Mouse (Mus musculus) left cerebral cortex, adult 18-20 months (tissue): Measurements from ENCODE around the gene Kcnh1. TPM values are rescaled to one million over a fixed set of nuclear protein-coding genes. Genes with fewer than 3 reads are reported as not detected.

ENCODE experiments used
- DNase-seq, 2 experiments: peaks; one replicate each; pipeline ENCODE4 v3.0.0; 2021 to 2022; ENCODE audit warnings: low spot score in 2 of 2, mixed read lengths in 1 of 2
- total RNA-seq, 2 experiments: library from RNA; stranded (reverse); gene quantifications; 2 replicates each; pipeline ENCODE4 v1.2.3; 2021

The Kcnh1 gene
- total RNA-seq, 2 experiments from 2014 or later, result 63.8 to 73.9 TPM

DNA sequence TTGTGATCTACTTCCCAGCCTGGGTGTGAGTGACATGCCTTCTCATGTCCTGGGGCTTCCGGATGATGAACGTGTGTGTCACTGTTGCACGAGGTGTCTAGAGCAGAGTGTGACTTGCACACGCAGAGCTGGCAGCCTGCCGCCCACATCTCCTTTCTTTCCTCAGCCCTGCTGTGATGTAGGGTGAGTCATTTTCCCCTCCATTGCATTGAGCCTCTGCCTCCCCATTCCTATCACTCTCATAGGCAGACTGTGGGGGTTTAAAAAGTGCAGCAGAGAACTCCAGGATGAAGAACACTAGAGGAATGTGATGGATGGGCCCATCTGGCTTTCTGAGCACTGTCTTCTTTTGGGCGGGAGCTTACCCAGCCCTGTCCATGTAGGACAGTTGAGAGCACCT lies 76.4 kb downstream of the Kcnh1 start:
- DNase-seq, result peak; percentile 69 to 76

DNA sequence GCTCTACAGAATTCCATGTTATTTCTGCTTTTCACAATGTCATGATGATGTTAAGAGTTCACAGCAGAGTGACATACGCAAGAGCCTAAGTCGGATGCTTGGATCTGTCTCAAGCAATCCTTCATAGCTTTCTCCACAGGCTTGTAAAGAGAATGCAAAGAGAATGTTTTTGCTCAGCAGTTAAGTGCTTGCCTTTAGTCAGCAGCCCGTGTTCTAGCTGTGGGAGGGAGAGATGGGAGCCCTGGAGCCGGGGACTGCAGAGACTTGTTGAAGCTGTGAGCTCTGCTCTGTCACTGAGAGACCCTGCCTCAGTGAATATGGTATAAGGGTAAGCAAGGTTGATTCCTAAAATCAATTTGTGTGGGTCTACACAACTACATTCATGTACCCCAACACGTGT lies 78.3 kb downstream of the Kcnh1 start:
- DNase-seq, result no peak

DNA sequence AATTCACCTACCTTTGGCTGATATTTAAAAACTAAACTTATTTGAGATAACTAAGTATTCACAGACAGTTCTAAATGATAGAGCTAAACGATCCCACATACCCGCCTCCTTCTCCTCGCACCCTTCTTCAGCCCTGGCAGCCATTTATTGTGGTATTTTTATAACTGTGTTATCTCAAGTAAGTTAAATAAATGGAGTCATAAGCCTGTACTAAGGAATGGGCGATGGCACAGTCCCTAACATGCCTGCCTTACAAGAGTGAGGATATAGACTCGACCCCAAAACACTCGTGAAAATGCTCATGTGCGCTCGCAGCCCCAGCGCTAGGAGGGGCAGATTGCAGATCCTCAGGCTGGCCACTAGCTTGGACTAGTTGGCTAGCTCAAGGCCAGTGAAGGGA lies 79.3 kb downstream of the Kcnh1 start:
- no peak for DNase-seq

DNA sequence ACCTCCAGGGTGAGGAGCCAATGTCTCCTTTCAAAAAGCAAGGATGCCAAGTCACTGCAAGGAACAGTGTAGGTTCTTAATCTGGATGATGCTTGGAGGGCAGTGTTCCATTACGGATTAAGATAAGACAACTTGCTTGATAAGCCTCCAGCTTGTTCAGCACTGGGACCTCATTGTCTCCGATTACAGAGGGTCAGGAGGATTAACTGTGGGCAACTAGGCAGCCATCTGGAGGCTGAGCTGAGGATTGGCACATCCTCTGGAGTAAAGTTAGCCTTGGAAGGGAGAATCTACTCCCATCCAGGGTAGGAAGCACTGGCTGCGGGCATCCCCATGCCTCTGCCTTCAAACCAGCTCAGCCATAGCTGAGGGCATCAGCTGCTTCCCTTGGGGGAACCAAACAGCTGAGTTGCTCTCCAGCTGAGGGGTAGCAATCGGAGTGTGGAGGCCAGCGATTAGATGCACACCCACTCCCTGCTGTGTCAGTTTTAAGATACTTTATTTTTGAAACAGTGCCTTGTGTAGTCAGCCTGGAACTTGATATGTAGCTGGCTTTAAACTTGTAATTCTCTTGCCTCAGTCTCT lies 87.3 kb downstream of the Kcnh1 start:
- no peak for DNase-seq

DNA sequence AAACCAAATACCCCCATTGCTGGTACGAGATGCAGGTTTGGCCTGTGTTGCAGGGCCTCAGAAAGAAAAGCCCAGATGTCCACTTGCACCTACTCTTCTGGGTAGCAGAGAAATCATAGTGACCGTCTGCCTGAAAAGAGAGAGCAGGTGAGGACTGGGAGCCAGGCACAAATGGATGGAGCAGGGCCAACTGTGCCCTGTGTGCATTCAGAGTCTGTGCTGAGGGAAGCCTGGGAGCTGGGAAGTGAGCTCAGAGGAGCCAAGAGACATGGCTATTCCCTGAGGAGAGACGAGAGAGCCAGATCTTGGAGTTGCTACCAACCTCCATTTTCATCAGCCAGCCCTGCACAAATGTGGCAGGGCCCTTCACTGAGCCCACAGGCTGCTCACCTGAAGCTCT lies 93.8 kb downstream of the Kcnh1 start:
- no peak for DNase-seq

DNA sequence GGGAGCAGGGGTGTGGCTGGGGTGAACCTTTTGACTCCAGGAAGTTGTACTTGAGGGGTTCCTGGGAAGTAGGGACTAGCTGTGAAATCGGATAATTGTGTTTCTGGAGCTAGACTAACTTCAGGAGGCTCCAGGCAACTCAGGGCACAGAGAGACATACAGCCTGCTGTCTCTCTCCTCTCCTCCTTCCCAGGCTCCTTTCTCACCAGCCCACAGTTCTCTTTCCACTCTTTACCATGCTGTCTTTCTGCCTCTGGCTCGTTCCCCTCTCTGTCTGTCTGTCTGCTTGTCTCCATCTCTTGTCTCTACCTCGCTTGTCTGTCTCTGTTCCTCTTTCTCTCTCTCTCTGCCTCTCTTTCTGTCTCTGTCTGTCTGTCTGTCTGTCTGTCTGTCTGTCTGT lies 94.4 kb downstream of the Kcnh1 start:
- DNase-seq, result no peak

DNA sequence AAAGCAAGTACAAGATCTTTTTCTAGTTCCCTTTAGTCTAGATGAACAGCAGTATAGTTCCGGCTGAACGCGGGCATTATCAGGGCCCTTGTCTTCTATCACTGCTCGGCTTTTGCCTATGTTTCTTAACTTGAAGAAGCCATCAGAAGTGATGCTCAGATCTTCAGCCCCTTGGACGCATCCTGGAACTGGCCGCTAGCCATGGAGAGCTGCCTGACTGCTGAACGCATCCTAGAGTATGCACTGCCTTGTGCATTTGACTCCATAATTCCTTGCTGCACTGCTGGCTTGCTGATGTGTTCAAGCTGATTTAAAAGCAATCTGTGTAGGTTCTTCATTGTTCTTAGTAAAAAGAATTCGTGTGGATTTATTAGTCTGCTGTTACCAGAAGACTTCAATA lies 97.9 kb downstream of the Kcnh1 start:
- DNase-seq, result no peak

DNA sequence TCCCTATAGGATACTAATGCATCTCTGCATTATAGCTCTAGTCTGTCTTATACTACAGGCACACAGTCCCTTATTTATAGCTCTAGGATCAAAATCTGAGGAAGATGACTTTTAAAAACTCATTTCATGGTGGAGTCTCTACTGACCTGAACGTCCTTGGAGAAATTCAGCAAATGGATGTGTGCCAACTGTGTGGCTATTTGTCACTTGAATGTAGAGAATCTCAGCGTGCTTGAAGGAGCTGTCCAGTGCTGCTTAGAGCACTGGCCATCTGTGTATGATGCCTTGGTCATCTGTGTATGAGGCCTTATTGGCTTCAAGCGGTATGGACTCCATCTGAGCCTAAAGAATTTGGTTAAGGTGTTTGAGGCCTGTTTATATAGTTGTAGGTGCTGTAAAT lies 100.7 kb downstream of the Kcnh1 start:
- DNase-seq, result no peak

DNA sequence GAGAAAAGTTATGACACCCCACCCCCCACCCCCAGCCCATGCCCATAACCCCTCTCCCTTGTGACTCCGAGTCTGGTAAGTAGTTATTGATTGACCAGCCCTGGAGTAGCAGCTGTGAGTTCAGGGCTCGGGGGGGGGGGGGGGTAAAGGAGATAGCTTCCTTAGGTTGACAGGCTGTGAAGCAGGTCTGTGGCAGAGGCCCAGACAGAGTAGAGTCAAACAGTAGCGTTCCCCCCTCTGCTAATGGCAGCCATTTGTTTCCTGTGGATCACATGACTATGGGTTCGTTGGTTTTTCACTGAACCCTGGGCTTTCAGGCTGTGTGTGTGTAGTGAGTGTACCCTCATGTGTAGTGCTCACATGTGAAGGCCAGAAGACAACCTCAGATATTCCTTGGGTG lies 102.8 kb downstream of the Kcnh1 start:
- DNase-seq, result no peak

DNA sequence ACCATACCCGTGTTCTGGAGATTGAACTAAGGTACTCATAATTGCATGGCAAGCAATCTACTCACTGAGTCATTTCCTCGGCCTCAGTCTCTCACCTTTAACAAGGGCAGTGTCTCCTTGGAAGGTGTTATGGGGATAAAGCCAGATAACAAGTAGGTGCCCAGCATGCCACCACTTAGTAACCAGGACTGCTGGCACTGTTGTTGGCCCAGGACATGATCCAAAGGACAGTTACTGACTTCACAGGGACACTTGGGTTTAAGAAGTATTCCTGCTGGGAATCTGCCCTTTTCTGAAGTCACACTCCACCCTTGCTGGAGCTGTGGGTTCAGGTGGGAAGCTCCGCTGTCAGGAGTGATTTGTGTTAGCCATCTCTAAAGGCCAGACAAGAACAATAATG lies 103.3 kb downstream of the Kcnh1 start:
- DNase-seq, result no peak

DNA sequence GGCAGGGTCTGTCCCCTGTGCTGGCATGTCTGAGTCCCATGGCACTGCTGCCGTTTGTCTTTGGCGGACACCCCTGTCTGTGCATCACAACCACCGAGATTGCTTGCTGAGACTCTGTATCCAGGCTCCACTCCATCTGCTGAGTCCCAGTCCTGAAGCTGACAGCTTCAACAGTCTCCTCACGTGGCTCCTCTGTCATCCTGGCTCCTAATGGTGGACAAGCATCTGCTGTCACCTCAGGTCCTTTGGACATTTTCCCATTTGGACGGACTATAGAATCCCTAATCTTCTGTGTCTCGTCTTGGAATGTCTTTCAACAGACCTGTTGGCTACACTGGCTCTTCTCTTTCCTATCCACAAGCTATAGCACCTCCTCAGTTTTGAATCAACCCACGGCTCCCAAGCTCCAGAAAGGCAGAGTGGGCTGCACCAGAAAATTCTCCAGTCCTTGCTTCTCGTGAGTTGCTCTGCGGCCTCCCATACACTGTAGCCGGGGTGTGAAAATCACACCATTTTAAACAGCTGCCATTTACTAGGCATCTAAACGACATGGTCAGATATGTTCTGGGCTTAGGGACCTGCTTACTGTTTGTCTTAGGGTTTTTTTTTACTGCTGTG lies 104.8 kb downstream of the Kcnh1 start:
- DNase-seq, result no peak

DNA sequence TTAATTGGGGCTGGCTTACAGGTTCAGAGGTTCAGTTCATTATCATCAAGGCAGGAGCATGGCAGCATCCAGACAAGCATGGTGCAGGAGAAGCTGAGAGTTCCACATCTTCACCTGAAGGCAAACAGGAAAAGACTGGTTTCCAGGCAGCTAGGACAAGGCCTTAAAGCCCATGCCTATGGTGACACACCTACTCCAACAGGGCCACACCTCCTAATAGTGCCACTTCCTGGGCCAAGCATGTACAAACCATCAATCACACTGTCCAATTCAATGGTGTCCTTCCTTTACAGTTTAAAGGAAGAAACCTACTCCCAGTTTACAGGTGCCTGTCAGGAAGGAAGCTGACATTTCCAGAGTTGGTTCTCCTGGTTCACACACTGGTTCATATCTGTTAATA lies 105.3 kb downstream of the Kcnh1 start:
- no peak for DNase-seq

DNA sequence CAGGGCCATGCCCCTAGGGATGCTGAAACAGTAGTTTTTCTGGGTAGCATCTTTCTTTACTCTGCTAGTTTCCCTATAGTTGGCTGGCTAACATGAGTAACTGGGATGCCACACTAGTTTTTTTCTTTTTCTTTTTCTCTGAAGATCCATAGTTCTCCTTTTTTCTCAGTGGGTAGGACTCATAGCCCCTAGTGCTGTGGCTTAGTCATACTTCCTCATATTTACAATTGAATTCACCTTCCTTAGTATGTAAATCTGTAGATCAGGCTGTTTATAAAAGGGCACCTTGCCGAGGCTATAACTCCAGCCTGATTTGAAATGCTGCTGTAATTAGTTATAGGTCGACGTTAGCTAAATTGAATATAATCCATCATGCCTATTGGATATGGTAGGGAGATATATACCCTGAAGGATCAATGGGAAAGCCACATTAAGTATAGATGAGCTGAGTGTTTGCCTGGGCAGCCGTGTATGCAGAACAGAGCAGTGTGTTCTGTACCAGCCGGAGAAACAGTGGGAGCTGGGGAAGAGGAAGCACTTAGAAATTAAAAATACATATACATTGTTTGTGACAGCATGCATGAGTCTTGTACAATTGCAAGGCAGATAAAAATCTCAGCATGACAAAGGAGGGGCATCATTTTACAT lies 107.0 kb downstream of the Kcnh1 start:
- no peak for DNase-seq

DNA sequence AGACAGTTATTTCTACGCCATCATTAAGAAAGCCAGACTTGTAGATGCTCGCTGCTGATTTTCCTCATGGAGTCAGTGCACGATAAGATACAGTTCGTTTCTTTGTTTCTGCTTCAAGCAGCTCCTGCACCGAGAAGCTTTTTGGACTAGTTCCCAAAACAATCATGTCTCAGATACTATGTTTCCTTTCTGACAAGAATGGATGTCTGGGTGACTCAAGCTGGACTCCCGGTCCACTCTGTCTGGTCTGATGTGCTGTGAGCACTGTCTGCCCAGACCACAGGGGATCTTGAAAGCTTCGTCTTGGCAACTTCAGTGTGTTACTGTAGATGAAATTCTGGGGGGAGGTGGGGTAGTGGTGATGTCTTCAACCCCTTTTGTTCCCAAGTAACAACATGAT lies 109.8 kb downstream of the Kcnh1 start:
- DNase-seq, result no peak

DNA sequence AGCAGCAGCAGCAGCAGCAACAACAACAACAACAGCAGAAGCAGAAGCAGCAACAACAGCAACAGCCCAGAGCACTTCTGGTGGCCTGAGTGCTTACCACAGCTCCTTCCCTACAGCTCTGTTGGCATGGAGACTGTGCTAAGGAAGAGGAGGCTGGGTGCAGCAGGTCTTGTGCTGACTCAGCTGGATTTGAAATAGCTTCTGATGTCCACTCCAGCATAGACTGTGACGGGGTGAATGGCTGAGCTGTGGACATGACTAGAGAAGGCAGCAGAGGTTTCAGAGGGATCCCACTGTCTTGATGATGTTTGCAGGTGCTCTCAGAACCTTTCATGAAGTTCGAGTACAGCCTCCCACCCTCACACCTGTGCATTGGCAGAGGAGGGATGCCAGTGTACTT lies 113.0 kb downstream of the Kcnh1 start:
- DNase-seq, result no peak

DNA sequence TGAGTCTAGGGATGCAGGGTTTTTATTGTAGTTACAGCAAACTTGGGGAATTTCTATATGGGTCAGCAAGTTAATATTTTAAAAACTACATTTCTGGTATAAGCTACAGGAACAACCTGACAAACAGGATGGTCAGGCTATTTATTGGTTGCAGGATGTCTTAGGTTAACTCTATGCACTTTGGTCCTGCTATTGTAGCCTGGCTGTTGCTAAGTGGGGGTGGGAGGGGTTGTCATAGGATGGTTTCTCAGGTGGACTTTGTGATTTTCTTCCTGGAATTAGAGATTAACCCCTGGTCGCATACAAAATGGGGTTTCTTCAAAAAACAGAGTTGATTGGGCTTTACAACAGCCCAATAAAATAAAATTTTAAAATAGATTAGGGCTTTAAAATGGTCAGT lies 114.6 kb downstream of the Kcnh1 start:
- DNase-seq, result no peak

DNA sequence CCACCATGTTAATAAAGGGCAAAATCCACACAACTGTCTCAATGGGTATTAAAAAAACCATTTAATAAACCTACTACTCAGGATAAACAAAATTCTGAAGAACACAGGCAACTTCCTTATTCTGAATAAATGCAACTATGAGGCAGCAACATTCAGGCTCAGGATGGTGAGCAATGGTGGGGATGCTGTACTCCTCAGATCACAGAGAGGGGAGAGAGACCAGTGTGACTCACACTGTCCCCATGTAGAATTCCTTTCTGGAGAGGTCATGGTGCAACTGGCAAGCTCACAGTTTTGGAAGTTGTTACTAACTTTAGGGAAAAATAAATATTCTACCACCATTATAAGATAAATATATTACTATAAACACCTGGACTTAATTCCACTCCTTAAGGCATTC lies 116.5 kb downstream of the Kcnh1 start:
- DNase-seq, result no peak

DNA sequence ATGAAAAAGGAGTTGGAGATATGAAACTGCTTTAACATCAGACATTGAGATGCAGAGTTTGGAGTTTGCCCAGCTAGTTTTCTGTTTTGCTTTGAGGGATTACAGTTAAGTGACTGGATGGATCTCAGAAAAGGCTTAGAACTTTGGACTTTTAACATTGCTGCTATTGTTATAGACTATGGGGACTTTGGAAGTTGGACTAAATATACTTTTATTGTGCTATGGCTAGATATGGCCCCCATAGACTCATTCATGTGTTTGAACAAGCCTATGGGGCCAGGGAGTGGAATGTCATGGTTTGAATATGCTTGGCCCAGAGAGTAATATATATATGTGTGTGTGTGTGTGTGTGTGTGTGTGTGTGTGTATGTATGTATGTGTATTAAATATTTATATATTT lies 120.7 kb downstream of the Kcnh1 start:
- DNase-seq, result no peak

DNA sequence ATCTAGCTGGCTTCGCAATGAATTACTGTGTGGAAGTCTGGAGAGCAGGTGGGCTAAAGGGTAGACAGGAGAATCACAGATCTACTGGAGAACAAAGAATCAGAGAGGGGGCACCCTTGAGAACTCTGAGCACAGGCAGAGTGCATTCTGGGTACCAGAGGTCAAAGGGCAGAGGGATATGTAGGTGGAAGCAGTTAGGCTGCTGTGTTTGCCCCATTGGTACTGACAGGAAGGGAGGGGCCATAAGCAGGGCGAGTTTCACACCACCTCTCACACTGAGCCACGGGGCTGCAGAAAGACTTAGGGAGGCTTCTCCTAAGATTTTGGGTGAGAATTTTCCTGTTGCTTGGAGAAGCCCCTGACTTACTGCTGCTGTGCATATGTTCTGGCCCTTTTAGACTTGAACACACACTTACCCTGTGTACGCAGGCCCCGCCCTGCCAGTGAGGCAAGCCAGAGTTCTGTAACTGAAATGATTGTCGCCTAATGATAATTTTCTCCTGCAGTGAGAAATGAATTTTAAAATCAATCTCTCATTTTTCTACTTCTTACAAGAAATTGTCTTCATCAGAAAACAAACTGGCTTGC lies 121.4 kb downstream of the Kcnh1 start:
- DNase-seq, result no peak

DNA sequence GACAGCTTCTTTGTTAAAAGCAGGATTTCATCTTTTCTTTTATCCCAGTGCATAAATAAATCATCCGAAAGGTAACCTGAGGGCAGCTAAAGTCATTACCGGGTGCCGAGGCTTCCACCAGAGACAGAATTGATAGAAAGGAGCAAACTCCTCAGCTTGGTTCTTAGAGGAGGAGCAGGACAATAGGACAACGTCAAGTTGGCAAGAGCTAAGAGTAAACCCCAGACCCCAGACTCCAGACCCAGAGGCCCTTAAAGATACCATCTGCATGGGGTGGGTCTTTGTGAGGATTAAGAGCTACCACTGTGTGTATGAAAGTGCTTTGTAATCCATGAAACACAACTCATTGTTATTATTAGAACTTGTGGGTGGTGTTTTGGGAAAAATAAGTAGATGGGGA lies 121.9 kb downstream of the Kcnh1 start:
- no peak for DNase-seq

DNA sequence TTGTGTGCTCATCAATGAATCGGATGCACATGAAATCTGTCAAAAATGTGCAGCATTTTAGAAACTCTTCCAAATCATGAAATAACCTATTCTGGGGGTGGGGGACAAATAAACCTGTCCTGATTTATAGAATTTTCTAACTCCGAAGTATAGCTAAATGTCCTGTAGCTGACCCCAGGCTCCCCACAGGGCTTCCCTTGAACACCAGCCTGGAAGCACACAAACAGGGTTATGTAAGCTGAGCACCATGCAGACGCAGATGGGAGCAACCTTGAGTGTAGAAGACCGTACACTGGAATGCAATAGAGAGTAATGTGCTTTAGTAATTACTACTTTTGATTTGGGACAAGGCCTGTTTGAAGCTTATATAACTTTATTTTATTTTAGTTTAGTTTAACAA lies 122.4 kb downstream of the Kcnh1 start:
- DNase-seq, result no peak

DNA sequence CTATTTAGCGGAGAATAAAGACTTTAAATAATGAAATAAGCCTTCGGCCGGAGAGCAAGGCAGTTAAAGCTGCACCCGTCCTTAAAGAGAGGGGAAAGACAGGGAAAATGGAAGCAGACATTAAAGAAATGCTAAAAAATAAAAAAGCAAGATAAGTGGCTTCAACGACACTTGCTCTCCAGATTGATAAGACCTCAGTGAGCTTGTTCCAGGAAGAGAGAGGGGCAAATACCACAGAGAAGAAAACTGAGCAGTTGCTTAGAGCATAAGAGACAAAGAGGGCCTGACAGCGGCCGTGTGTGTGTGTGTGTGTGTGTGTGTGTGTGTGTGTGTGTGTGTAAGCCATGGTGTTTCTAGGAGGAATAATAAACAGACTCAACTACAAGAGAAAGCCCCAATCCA lies 123.0 kb downstream of the Kcnh1 start:
- DNase-seq, result no peak

DNA sequence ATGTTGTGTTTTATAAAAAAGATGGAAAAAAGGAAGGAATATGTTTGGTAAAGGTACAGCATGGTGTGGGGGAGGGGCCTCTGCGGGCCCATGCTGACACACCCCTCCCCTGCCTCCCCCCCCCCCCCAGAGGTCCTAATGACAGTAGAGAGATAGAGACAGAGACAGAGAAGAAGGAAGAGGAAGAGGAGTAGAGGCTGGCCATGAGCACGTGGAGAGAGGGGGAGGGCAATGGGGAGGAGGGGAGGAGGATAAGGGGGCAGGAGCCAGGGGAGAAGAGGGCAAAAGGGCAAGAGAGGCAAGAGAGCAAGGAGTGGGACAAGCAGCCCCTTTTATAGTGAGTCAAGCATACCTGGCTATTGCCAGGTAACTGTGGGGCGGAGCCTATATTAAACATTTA lies 123.5 kb downstream of the Kcnh1 start:
- no peak for DNase-seq
